Mouse (Mus musculus): Measurements from ENCODE around the gene Wee2.

Gene Wee2

DNA sequence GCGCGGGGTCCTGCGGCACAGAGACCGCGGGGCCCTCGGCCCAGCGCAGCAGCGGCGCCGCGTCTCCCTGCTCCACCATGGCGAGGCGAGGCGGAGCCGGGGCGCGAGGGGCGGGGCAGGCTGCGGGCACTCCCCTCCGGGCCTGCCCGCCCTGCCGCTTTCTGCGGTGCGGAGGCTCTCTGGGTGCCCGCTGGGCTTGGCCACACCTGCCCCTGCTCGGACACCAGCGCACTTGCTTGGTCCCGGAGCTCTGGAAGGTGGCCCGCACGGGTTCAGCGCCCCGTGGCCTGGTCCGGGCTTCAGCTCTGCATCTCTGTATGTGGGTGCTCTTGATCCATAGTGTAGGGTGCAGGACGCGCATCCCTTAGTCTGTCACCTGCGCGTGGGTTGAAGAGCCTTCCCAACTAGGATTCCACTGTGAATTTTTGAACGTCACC lies 2.8 kb upstream of the Wee2 start, which contains the start of gene E330009J07Rik:
Gene E330009J07Rik, minus strand, starts transcription at position 89 of the 437 bp plus-strand sequence.
- DNase-seq: peak; percentile 90

DNA sequence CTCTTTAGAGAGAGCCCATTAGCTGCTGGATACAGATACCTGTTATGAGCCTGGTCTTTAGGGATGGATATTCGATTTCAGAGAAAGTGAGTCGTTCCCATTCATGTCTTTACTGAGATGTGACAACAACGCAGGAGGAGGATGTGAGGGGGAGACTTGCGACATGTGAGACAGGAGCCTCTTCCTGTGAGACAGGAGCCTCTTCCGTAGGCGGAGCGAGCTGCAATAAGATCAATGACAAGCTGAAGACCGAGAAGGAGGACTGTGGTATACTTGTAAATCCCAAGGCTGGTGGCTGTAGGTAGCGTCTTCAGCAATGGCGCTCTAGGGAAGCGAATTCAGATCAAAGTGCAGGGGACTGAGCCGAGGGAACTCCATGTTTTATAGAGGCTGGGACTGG lies 843 bp downstream of the Wee2 start:
- no peak for DNase-seq

DNA sequence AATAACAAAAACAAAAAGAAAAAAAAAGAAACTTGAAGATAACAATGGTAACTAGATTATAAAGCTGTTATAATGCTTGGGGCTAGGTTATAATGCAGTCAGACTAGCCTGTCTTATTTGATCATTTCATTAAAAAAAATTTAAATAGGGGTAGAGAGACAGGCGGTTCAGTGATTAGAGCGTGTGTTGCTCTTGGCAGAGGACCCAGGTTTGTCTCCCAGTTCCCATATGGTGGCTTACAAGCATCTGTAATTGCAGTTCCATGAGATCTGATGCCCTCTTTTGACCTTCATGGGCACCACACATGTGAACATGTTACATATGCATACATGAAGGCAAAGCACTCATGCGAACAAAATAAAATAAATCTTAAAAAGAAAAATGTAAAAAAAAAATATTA lies 2.4 kb downstream of the Wee2 start:
- DNase-seq: no peak

DNA sequence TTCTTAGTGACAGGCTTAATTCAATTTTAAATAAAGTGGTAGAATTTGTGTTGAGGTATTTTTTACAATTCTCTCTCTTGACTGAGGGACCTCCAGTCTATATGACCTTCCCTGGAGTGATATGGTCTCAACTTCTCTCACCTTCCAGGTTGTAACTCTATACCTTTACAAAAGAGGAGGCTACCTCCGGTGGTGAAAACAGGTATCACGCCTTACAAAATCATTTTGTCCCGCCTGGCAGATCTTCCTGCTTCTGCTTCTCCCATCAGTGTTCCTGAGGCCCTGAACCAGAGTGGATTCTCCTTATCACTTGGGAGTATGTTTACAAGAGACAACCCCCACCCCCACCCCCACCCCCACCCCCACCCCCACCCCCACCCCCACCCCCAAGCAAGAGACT lies 2.9 kb downstream of the Wee2 start:
- DNase-seq: no peak

DNA sequence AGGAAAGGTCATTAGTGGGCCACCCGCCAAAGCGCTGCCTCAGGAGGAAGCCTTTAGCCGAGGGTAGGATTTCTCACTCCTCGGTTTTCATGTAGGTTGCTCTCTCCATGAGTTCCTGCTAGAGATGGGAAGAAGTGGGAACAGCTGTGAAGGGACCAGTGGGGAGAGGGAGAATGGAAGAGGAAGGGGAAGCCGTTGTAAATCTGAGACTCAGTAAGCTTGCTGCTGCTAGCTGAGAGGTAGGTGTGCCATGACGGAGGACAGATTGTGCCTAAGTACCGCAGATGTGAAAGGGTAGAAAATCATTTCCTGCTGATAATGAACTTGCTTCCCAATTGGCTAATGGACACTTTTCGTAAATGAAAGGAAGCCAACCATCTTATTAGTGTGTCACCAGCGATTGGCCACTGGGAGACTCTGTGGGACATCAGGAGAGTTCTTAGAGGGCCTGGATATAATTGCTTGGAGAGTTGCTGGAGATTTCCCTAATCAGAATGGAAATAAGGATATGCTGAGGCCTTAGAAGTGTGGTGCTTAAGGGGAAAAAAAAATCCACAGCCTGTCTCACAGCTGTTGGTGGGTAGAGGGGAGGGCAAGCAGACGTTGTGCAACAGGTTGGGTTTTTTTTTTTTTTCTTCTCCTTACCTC lies 4.5 kb downstream of the Wee2 start:
- no peak for DNase-seq

DNA sequence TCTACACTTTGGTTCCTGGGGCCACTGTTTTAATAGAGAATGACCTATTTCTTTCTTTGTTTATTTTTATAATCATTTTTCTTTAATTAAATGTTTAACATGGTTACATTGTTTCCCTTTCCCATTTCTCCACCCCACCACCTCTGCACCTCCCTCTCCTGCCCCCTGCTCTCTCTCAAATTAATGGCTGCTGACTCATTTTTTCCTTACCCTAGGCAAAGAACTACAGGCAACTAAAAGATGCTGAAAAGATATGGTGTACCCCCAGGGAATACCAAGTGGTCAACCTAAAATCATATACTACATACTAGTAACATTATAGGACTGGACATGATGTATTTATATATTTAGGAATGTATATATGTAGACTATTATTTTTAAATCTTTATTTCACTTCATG lies 9.7 kb downstream of the Wee2 start:
- DNase-seq: no peak

DNA sequence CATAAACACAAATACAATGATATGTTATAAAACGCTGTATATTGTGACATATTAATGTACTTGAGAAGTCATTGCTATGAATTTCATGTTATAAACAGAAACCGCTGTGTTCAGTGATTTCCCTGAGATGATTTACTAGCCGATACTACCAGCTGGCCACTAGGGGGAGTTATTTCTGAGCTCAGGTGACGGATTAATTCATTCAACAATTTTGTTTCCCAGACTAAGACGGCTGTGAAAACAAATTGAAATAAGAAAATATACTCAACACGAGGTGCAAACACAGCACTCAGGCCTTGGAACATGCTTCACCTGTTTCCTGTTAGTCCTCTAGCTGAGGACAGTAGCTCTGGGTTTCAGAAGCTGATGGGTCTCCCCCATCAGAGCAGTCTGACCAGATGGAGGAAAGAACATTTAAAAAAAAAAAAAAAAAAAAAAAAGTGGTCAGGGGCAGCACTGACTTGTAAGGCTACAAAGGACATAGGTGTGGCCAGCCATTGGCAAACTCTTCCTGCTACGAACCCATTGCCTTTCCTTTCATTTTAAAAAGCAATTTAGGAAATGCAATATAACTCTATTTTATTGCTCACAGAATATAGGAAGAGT lies 15.7 kb downstream of the Wee2 start:
- DNase-seq: no peak

DNA sequence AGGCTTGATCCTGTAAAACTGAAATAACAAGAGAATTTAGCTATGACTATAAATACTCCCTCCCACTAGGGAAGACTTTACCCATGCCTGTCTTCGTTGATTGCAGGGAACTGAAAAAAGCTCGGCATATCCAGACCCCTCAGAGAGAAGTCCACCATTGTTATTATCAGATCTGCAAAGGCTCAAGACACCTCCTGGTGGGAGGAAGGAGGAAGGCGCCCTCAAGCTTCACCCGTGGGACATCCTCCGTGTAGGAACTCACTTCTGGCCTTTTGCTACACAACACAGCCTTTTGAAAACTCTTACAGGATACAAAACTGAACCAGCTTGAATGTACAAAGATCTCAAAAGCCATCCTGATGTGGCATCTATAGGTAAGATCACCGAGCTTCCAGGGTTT lies 26.8 kb downstream of the Wee2 start:
- peak; percentile 17 for DNase-seq

DNA sequence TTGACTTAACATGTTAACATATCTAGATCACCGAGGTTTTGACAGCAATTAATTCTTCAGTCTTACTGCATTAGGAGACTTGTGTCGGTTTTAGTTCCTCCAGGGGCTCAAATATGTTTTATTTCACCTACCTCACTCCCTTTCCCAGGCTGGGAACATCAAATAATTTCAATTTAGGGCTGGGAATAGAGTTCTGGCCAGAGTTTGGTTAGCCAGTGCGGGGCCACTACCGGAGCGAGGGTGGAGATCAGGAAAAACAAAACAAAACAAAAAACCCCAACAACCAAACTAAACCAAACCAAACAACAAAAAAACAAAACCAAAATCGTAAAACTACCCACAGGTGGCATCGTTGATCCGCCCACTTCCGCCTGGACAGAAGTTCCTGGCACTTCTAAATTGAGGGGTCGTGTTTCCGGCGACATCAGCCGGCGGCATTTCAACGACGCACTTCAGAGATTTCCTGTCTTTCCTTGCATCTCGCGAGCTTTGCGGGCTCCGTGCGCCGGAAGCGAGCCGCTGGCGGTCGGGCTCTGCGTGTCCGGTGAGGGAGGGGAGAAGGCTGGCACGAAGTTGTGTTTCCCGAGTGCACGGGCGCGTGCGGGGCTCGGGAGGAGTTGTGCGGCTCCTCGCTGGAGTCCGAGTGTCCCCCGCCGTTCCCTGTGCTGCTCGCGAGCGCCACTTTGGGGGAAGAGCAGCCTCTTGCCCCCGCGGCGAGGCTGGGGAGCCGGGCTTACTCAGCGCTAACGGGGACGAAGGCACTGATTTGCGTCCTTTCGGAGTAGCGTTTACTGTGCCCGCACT lies 32.2 kb downstream of the Wee2 start, which contains the start of gene Ssbp1:
Gene Ssbp1, plus strand, starts transcription at position 437 of the 804 bp plus-strand sequence.
- DNase-seq: peak; percentile 95

DNA sequence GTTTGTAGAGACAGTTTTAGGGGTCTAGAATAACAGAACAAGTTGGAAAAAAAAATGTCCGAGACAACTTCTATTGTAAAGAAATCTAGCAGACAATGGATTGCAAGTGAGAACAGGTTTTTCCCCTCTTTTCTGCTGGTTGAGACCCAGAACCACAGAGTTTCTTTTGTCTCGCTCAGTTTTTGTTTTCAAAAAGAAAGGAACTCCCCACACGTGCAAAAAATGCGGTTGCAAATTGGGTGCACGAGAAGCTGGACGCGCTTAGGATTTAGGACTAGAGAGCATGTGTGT lies 32.8 kb downstream of the Wee2 start:
- DNase-seq: no peak

DNA sequence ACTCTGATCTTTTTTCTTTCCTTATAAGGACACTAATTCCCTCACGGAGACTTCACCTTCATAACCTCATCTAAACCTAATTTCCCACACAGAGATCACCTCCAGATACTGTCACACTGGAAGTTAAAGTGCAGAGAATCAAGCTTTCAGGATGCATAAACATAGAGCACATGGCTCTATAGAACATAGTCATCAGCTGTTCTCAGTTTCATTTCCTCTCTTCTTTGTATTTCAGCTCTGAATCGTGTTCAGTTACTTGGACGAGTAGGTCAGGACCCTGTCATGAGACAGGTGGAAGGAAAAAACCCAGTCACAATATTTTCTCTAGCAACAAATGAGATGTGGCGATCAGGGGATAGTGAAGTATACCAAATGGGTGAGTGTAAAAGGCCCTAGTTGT lies 37.2 kb downstream of the Wee2 start:
- no peak for DNase-seq

DNA sequence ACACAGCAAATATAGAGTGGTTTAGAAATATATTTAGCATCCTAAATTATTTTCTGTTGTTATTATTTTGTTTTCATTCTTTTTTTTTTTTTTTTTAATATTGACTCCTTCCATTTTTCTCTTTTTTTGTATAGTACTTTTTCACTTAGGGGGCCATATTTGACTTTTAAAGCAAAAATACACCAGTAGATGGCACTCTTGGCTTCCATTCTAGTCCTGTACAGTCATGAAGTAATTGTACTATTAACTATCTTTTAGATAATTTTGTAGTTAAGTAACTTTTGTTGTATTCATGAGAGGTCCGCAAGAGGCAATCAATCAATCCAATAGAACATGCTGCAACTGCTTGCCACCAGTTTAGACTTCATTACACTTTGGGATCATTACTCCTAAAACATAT lies 40.8 kb downstream of the Wee2 start:
- no peak for DNase-seq

DNA sequence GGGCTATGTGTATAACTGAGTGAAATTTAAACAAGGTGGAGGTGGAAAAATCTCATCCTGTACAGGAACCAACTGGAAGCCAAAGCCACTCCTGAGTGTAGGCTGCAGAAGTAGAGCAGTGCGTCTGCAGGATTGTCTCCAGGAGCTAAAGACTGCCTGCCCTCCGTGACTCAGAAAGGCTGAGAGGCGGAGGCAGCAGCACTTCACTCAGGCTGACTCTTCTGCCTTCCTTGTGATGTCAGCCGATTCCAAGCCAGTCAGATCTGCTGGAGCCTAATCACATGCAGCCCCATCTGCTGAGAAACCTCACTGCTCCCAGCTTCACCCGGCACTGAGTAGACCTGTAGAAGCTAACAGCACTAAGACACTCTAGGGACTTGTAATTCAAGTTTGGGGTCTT lies 43.4 kb downstream of the Wee2 start:
- no peak for DNase-seq

DNA sequence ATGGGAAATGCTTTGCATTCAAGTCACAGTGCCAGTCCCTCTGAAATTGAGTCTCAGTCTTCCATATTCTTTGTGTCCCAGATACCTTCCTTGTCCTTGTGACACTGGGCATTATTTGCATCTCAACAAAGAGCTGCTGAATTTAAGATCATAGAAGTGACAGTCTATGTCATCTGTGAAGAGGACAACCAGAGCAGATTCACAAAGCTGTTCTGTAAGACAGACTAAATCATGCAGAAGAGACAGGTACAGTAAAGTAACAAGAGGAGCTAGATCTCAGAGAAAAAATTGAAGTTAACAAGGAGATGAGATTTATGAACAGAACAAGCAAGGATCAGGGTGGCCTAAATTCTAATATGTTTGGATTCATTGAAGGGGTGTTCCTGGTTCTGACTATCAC lies 52.0 kb downstream of the Wee2 start, which contains the start of gene Tas2r137:
Gene Tas2r137, plus strand, starts transcription at position 301 of the 400 bp plus-strand sequence.
- no peak for DNase-seq

DNA sequence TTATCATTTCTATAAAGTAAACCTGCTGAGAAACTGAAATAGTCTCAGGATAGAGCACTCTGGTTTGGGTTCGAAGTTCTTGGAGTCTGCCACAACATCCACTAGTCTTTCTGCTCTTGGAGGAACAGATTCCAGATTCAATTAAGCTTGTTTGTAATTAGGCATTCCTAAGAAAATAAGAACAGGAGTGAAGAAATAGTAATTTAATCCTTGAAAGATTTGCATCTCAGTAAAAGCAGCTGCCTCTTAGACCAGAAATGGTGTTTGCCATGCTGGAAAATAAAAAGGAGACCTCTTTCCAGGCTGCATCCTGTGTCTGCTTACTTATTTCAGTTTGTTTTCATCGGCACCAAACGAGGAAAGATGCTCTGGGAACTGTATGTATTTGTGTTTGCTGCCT lies 54.3 kb downstream of the Wee2 start, which contains the start of gene Tas2r108:
Gene Tas2r108, plus strand, starts transcription at position 301 of the 400 bp plus-strand sequence.
- no peak for DNase-seq
